Mouse (Mus musculus): ENCODE data around the gene Ofcc1.

Ofcc1 gene

DNA sequence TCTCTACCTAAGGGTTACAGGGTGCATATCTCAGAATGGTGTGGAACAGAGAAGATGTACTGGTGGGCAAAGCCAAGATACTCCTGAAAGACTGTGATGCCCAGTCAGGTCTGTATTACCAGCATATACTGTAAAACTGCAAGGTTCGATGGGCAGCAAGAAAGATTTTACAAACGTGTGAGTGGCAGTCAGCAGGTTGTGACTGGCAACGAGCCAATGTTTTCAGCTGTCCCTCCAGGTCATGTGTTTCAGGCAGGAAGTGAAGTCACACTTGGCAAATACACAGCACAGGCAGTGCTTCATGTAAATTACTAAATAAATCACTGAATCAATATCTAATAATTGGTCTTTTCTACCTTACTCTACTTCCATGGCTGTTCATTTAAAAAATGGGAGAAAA lies at the start of gene Ofcc1:
TSS of gene Ofcc1 (minus strand) at position 163 of the 400 bp plus-strand sequence.
- DNase-seq (ENCODE audit: low read depth, low spot score): no peak

DNA sequence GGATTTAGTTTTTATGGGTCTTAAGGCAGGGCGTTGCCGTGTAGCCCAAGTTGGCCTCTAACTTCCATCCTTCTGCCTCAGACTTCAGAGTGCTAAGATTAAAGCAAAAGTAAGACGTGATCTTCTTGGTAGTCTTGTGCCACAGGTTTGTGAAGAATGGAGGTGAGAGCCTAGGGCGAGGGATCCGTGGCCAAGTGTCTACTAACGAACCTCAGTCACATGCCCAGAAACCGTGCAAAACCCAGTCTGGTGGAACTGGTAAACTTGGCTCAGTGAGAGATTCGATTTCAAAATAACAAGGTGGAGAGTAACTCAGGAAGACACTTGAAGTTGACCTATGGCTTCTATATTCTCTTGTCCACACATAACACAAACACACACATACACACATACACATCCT lies 28.9 kb upstream of the Ofcc1 start:
- DNase-seq (ENCODE audit: low read depth, low spot score): no peak

DNA sequence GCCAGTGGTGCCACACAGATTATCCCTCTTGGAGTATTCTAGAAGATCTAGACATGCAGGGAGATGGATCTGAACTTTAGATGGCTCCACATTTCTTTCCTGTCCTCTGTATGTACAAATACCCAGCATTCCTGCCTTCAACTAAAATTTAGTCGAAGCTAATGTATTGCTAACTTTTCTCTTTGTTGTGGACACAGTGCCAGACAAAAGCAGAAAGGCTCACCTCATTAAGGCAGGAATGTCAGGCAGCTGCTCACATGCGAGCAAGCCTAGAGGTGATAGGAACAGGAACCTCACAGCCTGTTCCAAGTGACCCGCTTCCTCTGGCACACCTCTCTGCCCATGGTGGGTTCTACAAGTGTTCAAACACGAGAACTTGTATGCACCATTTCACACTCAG lies 26.2 kb upstream of the Ofcc1 start:
- no peak for DNase-seq (ENCODE audit: low read depth, low spot score)

DNA sequence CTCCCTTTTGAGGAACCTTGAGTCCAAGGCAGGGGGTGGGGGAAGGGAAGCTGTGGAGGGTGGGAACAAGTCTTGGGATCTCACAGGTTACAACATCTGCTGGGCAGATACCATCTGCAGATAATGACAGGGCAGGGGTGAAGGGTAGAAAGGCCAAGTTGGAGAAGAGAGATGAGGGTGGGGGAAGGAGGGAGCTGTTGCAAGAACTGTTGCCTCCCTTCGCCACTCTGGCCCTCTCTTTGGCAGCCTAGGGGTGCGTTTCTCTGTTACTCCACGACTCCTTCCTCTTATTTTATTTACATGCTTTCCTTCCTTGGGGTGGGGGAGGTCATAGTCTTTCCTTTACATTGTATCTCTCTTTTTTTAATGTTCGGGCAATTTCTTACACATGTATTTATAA lies 23.7 kb upstream of the Ofcc1 start:
- no peak for DNase-seq (ENCODE audit: low read depth, low spot score)

- DNase-seq (ENCODE audit: low read depth, low spot score): no peak
Observed at GRCm38 (mm10) chr13:40376773-40377172, 15.5 kb upstream of the Ofcc1 start.

DNA sequence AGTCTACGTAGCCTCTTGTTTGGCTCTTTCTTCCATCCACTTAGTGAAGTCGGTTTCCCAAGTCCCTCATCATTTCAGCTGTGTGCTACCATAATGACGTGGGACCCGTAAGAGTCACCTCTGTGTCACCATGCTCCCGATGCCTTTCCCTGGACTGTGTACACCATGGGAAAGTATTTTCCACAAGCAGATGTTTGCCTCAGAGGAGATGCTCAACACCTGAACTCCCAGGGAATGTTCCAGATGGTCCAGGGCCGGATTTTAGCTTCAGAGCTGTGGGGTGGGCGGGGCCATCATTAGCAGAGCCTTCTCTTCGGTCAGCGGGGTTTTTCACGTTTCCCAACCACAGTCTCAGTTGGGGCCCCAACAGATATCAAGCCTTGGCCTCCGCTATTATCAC lies 5.5 kb upstream of the Ofcc1 start:
- no peak for DNase-seq (ENCODE audit: low read depth, low spot score)

GRCm38 (mm10) chr13:40364855-40365254 lies 3.6 kb upstream of the Ofcc1 start:
- no peak for DNase-seq (ENCODE audit: low read depth, low spot score)

- no peak for DNase-seq (ENCODE audit: low read depth, low spot score)
Observed at GRCm38 (mm10) chr13:40360692-40361091, 558 bp downstream of the Ofcc1 start.

- no peak for DNase-seq (ENCODE audit: low read depth, low spot score)
Observed at GRCm38 (mm10) chr13:40347045-40347444, 14.2 kb downstream of the Ofcc1 start.

DNA sequence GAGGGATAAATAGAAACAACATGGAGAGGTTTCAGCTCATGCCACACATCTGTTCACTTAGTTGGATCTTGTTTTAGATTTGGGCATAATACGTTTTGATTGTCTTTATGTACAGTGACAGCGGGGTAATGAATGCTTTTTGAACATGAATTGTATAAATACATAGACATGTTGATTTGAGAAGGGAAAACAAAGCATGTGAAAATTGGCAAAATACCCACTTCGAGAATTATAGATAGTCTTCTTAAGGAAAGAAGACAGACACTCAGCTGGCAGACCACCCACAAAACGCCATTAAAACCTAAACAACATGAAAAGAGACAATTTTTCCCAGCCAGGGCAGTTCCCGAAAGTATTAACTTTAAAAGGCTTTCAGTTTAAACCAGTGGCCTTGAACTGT lies 37.9 kb downstream of the Ofcc1 start:
- DNase-seq (ENCODE audit: low read depth, low spot score): no peak

- no peak for DNase-seq (ENCODE audit: low read depth, low spot score)
Observed at GRCm38 (mm10) chr13:40320814-40321525, 40.3 kb downstream of the Ofcc1 start.

- no peak for DNase-seq (ENCODE audit: low read depth, low spot score)
Observed at GRCm38 (mm10) chr13:40317731-40318130, 43.5 kb downstream of the Ofcc1 start.

- no peak for DNase-seq (ENCODE audit: low read depth, low spot score)
Observed at GRCm38 (mm10) chr13:40315158-40315792, 46.0 kb downstream of the Ofcc1 start.

DNA sequence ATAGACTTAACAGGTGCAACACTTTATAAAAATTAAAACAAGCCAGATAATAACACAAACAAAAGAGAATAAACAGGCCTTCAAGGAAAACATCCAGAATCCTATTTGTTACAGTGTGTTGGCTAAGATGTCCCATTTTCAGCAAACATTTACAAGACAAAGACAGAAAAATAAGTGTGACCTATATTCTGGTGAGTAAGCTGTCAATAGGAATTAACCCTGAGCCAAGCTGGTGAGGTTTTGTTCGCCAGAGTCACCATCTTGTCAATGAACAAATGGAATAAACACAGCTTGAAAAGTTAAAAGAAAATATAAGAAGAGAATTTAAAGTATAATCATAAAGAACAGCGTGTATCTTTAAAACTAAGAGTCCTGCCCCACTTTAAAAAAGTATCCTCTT lies 68.4 kb downstream of the Ofcc1 start:
- DNase-seq (ENCODE audit: low read depth, low spot score): no peak

DNA sequence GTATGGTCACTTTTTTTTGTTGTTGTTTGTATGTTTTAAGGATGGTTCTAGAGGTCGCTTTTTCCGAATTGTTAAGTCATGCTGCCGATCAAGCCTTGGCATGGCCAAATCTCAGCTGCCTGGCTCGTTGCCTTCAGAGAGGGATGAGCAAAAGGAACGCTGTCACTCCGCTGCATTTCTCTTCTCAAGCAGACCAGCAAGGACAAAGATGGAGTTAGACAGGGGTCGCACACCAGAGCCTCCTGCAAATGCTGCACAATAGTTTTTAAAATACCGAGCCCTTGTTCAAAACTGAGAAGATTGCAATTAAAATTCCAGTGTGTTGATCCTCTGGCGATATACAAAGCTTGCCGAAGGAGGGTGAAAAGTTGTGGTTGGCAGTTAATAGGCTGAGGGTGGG lies 70.4 kb downstream of the Ofcc1 start:
- no peak for DNase-seq (ENCODE audit: low read depth, low spot score)

DNA sequence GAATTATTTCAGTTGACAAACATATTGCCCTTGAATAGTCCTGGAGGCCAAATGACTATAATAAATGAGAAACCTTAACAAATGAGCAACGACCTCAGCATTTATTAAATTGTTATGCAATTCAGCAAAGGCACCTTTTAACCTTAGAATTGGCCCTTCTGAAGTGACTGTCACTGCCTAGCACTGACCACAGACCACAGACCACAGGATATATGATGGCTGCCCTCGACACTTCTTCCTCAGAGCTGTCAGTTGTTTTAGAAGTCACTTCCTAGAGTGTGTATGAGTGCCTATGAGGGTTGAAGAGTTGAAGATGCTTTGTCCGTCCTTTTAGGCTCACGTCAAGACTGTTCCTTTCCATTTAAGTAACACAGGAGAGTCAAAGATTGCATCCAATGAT lies 72.6 kb downstream of the Ofcc1 start:
- DNase-seq (ENCODE audit: low read depth, low spot score): no peak

GRCm38 (mm10) chr13:40287266-40288002 lies 73.8 kb downstream of the Ofcc1 start:
- DNase-seq (ENCODE audit: low read depth, low spot score): no peak

DNA sequence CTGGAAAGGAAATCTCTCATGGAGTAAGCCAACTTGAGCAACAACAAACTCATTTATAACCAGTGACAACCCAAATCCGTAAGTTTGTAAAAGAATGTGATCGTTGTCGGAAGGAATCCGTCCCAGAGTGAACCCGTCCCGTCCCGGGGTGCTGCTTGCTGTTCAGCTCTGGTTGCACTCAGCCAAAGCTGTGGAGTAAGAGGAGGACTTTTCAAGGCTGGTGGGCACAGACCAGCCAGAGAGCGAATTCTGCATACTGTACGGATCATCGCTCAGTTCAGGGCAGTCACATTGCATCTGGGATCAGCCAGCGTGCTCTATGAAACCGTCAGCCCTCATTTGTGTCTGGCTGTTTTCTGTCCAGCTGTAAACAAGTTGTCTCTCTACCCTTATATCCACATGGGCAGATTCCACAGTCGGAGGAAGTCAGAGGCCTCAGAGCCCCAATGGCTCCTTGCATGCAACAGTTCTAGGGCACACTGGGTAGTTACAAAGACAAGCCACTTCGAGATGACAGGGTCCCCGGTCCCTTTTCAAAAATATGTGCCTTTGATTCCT lies 75.9 kb downstream of the Ofcc1 start:
- DNase-seq (ENCODE audit: low read depth, low spot score): no peak

GRCm38 (mm10) chr13:40280616-40281015 lies 80.6 kb downstream of the Ofcc1 start:
- DNase-seq (ENCODE audit: low read depth, low spot score): no peak

DNA sequence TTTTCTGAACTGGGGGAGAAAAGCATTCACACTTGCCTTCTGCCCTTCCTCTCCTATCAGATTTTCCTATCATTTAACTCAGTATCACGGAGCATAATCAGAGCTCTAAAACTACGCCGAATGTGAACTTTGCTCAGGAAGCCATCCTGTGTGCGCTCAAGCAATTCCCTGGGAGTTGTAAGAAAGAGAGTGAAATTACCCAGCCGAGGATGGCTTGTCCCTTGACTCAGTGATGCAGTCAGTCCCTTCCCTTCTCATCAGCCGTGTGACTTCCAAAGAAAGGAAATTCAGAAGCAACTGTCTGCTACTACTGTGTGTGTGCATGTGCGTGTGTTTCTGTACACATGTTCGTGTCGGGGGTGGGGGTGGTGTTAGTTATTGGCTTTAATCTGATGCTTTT lies 93.7 kb downstream of the Ofcc1 start:
- no peak for DNase-seq (ENCODE audit: low read depth, low spot score)

- DNase-seq (ENCODE audit: low read depth, low spot score): no peak
Observed at GRCm38 (mm10) chr13:40263087-40263807, 98.0 kb downstream of the Ofcc1 start.

GRCm38 (mm10) chr13:40258757-40259156 lies 102.5 kb downstream of the Ofcc1 start:
- DNase-seq (ENCODE audit: low read depth, low spot score): no peak

Measured in telencephalon, adult 2 months (tissue).